Mouse (Mus musculus) midbrain, embryonic 16.5 days (tissue): ENCODE data around the gene D1Ertd622e. TPM values are rescaled to one million over a fixed set of nuclear protein-coding genes. Genes with fewer than 3 reads are reported as not detected.
A peak's percentile ranks its signal among the peaks of the same experiment; 100 is the strongest.

Experiments
- ATAC-seq: fragments of 200-750 bp; cut with Nextera tagmentation; 2 replicates; pipeline ENCODE4 v1.8.0; 2017; ENCODE audit warnings: moderate TSS enrichment
- H3K27ac ChIP-seq: fragments of 300-500 bp; sonication (generic); 2 replicates; pipeline ENCODE4 v1.5.1; 2014; ENCODE audit warnings: mild to moderate bottlenecking, low read length, mixed read lengths
- H3K27me3 ChIP-seq: fragments of 300-500 bp; sonication (generic); 2 replicates; pipeline ENCODE4 v1.6.1; 2014; ENCODE audit warnings: low read depth, low read length, mixed read lengths; ENCODE audit not compliant: control insufficient read depth, insufficient read depth
- H3K36me3 ChIP-seq: fragments of 300-500 bp; sonication (generic); 2 replicates; pipeline ENCODE4 v1.6.1; 2014; ENCODE audit warnings: mild to moderate bottlenecking, low read length, moderate library complexity, mixed read lengths; ENCODE audit not compliant: control insufficient read depth, insufficient read depth
- H3K4me1 ChIP-seq: fragments of 300-500 bp; sonication (generic); 2 replicates; pipeline ENCODE4 v1.6.1; 2014; ENCODE audit warnings: mild to moderate bottlenecking, low read length, mixed read lengths; ENCODE audit not compliant: control insufficient read depth, insufficient read depth
- H3K4me2 ChIP-seq: fragments of 300-500 bp; sonication (generic); 2 replicates; pipeline ENCODE4 v1.6.1; 2014; ENCODE audit warnings: mild to moderate bottlenecking, low read length, mixed read lengths
- H3K4me3 ChIP-seq: fragments of 300-500 bp; sonication (generic); 2 replicates; pipeline ENCODE4 v1.5.1; 2014; ENCODE audit warnings: low read depth, mild to moderate bottlenecking, low read length, moderate library complexity, mixed read lengths
- H3K9ac ChIP-seq: fragments of 300-500 bp; sonication (generic); 2 replicates; pipeline ENCODE4 v1.6.1; 2014; ENCODE audit warnings: low read depth, low read length, mixed read lengths
- H3K9me3 ChIP-seq: fragments of 300-500 bp; sonication (generic); replicated peaks from 2 replicates; pipeline ENCODE4 v1.6.1; 2014; ENCODE audit warnings: mild to moderate bottlenecking, low read length, mixed read lengths; ENCODE audit not compliant: control insufficient read depth, poor library complexity, severe bottlenecking
- WGBS: fragments of 180-500 bp; shearing (Covaris S2); extraction: QIAGEN DNeasy Blood & Tissue Kit; methylation state at CpG from one replicate; pipeline ENCODE4 v1.1.7; 2014; 5-methylcytosine and 5-hydroxymethylcytosine counted together
- polyA plus RNA-seq: library from polyadenylated mRNA; unstranded; fragments of >200 nt; fragmentation: Nextera tagmentation; extraction: Ambion mirVana; gene quantifications from 2 replicates; pipeline ENCODE4 v1.2.1, GENCODE M21; 2015

Gene D1Ertd622e
- polyA plus RNA-seq, 1 experiment from 2014 or later, result 64.9 TPM

DNA sequence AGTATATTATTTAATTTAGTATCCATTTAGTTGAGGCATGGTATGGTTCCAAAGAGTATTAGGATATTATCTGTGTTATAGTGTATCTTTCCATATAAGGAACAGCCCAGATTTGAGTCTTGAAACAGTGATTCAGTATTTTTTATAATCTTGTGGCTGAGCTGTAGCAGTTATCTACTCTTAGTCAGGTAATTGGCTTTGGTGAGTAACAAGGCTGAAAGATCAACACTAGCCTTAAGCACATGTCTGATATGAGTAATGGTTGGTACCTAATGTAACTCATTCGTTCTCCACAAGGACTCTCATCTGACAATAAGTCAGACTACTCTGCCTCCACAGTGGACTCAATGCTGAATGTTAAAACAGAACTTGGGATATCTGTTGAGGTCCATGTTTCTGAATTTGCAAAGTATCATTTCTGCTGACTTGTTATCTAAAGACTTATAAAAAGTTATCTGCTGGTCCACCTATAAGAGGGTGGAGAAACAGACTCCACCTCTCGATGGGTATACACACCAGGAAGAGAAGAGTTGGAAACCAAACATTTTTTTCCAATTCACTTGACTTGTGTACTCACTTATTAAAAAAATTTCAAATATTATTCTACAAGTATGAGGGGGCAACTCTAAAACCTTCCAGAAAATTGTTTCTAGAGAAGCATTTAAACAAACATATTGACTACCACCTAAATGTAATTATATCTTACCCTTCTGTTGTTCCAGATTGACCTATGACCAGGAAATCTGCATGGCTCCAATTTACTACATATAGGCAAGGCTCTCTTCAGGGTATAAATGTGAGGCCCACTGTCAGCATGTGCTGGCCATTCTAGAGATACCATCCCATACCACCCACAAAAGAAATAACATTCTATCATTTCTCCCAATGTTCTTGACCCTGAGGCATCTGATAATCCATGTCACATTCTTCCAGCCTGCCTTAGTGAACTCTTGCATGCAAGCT is 84.5 kb downstream of the D1Ertd622e start:
- 86% methylated on average over 2 of the region's 2 CpGs for WGBS
- no peaks in the 10 kb centered on the region for H3K36me3 ChIP-seq
- no peak overlapping the region for H3K4me2 ChIP-seq
- no peaks in the 10 kb centered on the region for H3K27me3 ChIP-seq
- no peaks in the 10 kb centered on the region for H3K9me3 ChIP-seq
- no peaks in the 10 kb centered on the region for H3K4me1 ChIP-seq
- no peak overlapping the region for H3K4me3 ChIP-seq
- no peak overlapping the region for H3K9ac ChIP-seq
- H3K27ac ChIP-seq, result no peak overlapping the region
- no peak for ATAC-seq

DNA sequence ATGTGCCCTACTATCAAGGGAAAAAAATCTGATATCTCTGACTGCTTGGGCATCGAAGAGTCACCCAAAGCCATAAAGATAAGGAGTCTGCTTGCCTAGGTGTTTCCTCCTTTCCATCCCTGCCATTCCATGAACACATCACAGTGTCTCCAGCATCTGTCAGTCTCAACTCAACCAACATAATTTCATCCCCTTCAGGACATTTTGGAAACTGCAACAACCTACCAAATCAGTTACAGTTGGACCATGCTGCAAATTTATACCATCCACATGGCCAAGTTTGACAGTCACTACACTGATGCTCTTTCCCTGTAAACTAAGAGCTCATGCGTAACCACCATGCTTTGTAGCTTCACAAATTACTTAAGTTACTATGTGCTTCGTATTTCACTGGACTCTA is 85.3 kb downstream of the D1Ertd622e start:
- Histone ChIP-seq H3K4me2 (no peak overlapping the region), H3K4me1 (no peaks in the 10 kb centered on the region), H3K36me3 (no peaks in the 10 kb centered on the region), H3K27me3 (no peaks in the 10 kb centered on the region), H3K4me3 (no peak overlapping the region), H3K27ac (no peak overlapping the region), H3K9ac (no peak overlapping the region), H3K9me3 (no peaks in the 10 kb centered on the region)
- WGBS, result 96% methylated on average over 3 of the region's 3 CpGs
- ATAC-seq, result no peak

DNA sequence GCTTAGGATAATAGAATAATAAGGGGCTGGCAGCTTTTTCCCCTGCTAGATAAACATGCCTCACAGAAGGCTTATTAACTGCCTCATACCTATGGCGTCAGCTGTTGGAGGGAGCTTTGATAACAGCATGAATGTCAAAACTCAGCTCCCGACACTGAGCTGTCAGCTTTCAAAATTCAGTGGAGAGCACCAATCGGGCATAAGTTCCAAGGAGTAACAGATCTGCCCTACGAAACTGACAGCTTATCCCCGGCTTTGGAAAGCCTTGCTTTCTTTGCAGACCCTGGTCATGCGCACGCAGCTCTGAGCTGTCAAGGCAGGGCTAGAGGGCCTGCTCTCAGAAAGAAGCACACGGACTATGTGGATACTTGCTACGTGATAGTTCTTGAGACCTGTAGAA is 91.1 kb downstream of the D1Ertd622e start:
- H3K27me3 ChIP-seq, result no peaks in the 10 kb centered on the region
- ATAC-seq, result peak; percentile 79
- WGBS, result 40% methylated on average over 9 of the region's 9 CpGs
- no peaks in the 10 kb centered on the region for H3K9me3 ChIP-seq
- no peaks in the 10 kb centered on the region for H3K36me3 ChIP-seq
- H3K4me1 ChIP-seq, result no peaks in the 10 kb centered on the region
- no peak overlapping the region for H3K4me3 ChIP-seq
- no peak overlapping the region for H3K27ac ChIP-seq
- H3K4me2 ChIP-seq, result peak overlapping the region; percentile 7; the same call in 1 of the 2 replicates
- H3K9ac ChIP-seq, result no peak overlapping the region

DNA sequence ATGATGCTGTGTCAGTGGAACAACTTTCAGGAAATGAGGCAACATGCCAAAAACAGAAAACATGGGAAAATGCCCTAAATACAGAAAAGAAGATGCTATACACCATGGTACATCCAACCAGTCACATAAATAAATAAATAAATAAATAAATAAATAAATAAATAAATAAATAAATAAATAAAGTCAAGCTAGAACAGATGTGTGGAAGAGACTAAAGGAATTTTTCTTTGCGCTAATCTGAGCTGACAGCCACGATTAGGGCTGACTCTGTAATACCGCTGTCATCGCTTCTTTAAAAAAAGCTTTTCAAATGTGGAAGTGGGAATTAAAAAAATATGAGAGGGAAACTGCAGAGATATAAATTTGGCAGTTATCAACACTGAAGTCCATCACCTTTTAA is 93.9 kb downstream of the D1Ertd622e start:
- H3K9me3 ChIP-seq, result no peaks in the 10 kb centered on the region
- H3K4me3 ChIP-seq, result no peak overlapping the region
- peak; percentile 59; the same call in 1 of the 2 replicates for ATAC-seq
- H3K36me3 ChIP-seq, result no peaks in the 10 kb centered on the region
- no peak overlapping the region for H3K4me2 ChIP-seq
- H3K4me1 ChIP-seq, result no peaks in the 10 kb centered on the region
- no peak overlapping the region for H3K27ac ChIP-seq
- H3K9ac ChIP-seq, result no peak overlapping the region
- no peaks in the 10 kb centered on the region for H3K27me3 ChIP-seq
- 69% methylated on average over 4 of the region's 4 CpGs for WGBS

- Histone ChIP-seq H3K4me2 (no peak overlapping the region), H3K9ac (no peak overlapping the region), H3K9me3 (no peaks in the 10 kb centered on the region), H3K4me3 (no peak overlapping the region), H3K27me3 (no peaks in the 10 kb centered on the region), H3K36me3 (no peaks in the 10 kb centered on the region), H3K4me1 (no peaks in the 10 kb centered on the region), H3K27ac (no peak overlapping the region)
- no peak for ATAC-seq
- 94% methylated on average over 1 of the region's 1 CpGs for WGBS
Observed at GRCm38 (mm10) chr1:97564641-97565040, 97.2 kb downstream of the D1Ertd622e start.

DNA sequence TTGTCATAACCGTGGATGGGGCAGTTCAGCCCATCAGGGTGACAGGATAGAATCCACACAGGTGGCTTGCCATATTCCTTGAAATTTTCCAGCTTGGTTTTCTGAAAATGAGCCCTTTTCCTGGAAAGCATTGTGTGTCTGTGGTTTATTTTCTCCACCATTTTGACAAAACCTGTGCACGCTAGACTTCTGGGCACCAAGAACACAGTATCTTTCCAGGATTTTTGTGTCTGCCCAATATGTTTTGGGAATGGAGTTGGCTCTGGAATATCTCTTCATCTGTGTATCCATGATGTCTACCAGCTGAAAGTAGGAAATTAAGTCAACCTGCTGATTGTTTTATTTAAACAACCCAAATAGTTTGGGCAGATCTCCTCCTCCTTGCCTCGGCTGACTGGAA is 99.0 kb downstream of the D1Ertd622e start:
- Histone ChIP-seq H3K27ac (no peak overlapping the region), H3K4me3 (no peak overlapping the region), H3K9me3 (no peaks in the 10 kb centered on the region), H3K4me1 (no peaks in the 10 kb centered on the region), H3K27me3 (no peaks in the 10 kb centered on the region), H3K36me3 (no peaks in the 10 kb centered on the region), H3K4me2 (no peak overlapping the region), H3K9ac (no peak overlapping the region)
- WGBS, result 95% methylated on average over 3 of the region's 3 CpGs
- ATAC-seq, result no peak

Other genes with a start within 250 kb of the D1Ertd622e start
- 13.5 and 16.8 TPM in 2 replicates for gene Gin1, start 108.1 kb upstream of the D1Ertd622e start, polyA plus RNA-seq
- 62.8 and 70.1 TPM in 2 replicates for gene Ppip5k2, start 108.3 kb upstream of the D1Ertd622e start, polyA plus RNA-seq